Mouse (Mus musculus) 3134 (cell line): ENCODE measurements around the gene 4931428F04Rik.

Experiments used
- DNase-seq: peaks from one replicate; pipeline ENCODE4 v3.0.0-alpha.2; 2011; ENCODE audit warnings: low spot score; ENCODE audit not compliant: insufficient read length; ENCODE audit errors: extremely low read depth

4931428F04Rik gene

GRCm38 (mm10) chr8:105288958-105289732 is 519 bp downstream of the 4931428F04Rik start:
- peak; percentile 95 for DNase-seq

DNA sequence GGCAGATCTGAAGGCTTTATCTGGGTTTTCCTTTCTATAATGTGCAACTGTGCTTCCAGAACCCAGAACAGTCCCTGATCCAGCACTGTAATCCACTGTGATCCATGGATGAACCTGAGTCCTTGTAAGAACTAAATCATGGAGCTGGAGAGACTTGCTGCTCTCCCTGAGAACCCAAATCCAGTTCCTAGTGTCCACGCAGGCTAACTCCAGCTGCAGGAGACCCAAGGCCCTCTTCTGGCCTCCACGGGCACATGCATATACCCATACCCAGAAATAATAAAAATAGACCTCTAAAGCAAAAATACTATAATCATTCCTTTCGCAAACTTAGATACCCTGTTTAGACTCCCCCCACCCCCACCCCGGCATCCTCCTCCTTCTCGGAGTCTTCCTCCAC is 1.4 kb downstream of the 4931428F04Rik start:
- DNase-seq = no peak

DNA sequence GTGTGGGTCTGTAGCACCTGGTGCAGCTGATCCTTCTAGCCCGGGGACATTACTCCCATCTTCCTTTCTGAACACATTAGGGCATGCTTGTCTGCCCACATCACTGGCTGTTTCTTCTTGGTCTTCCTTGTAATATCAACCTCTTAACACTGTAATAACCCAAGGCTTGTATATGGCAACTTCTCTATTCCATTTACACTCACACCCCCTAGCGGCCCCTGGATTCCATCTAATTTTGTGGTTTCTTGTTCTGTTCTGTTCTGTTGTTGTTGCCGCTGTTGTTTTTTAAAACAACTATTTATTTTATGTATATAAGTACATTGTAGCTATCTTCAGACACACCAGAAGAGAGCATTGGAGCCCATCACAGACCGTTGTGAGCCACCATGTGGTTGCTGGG is 2.8 kb downstream of the 4931428F04Rik start:
- no peak for DNase-seq

GRCm38 (mm10) chr8:105285514-105285913 is 4.2 kb downstream of the 4931428F04Rik start:
- DNase-seq = no peak

DNA sequence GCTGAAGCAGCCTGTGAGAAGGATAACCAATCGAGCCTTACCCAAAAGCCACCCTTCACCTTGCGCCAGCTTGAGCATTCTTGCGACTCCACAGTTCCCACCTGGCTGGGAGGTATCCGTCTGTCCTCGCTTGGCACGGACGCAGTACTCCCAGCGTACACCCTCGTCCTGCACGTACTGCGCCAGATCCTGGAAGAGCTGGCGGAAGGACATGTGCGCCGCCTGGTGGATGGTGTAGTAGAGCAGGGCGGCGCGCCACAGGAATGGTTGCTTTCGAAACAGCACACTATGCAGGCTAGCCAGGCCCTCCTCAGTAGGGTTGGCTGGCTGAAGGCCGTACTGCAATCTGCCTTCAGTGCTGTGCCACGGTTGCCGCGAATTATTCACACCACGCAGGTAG is 6.6 kb downstream of the 4931428F04Rik start:
- DNase-seq = no peak

GRCm38 (mm10) chr8:105282239-105282638 is 7.4 kb downstream of the 4931428F04Rik start:
- DNase-seq = no peak

DNA sequence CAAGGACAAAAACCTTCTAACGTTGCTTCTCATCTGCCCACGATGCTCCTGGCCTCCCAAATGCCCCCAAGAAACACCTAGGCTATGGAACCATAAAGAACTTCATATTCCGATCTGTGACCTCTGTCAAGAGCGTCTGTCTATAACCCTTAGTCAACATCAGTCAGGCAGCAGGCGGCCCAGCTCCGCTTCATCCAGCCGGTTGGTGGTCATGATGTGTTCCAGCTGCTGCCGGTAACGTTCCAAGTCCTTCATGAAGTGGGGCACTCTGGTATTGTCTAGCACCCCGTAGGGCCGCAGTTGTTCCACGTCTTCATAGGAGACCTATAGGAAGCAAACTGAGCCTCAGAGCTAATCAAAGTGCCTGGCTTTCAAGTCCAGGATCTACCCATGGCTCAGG is 7.8 kb downstream of the 4931428F04Rik start:
- no peak for DNase-seq

- no peak for DNase-seq
Measured at GRCm38 (mm10) chr8:105280567-105280966, 9.1 kb downstream of the 4931428F04Rik start.

DNA sequence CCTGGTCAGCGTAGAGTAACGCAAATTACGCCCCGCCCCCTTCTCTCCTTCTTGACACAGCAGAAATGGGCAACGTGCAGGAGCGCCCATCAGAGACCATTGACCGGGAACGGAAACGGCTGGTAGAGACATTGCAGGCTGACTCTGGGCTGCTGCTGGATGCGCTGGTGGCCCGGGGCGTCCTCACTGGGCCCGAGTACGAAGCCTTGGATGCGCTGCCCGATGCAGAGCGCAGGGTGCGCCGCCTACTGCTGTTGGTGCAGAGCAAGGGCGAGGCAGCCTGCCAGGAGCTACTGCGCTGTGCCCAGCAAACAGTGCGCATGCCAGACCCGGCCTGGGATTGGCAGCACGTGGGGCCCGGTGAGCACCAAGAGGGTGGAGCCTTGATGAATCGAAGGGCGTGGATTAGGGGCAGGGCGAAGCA is 10.7 kb downstream of the 4931428F04Rik start:
- DNase-seq = no peak

GRCm38 (mm10) chr8:105276292-105277120 is 13.2 kb downstream of the 4931428F04Rik start:
- DNase-seq = no peak

GRCm38 (mm10) chr8:105275840-105276239 is 13.8 kb downstream of the 4931428F04Rik start, which contains the start of gene Nol3:
Nol3 (plus strand) TSS chr8:105276140.
- DNase-seq = no peak

GRCm38 (mm10) chr8:105275387-105275786 is 14.3 kb downstream of the 4931428F04Rik start:
- no peak for DNase-seq

DNA sequence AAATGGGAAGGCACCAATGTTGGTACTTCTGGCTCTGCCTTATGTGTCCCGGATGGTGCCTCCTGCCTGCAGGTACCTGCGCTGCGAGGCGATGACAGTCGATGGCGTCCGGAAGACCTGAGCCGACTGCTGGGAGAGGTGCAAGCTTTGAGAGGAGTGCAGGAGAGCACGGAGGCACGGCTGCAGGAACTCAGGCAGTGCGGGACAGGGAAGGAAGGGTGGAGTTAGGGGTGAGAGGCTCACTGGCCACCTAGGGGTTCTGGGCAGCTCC is 18.8 kb downstream of the 4931428F04Rik start:
- DNase-seq = no peak

GRCm38 (mm10) chr8:105270101-105270915 is 19.4 kb downstream of the 4931428F04Rik start:
- no peak for DNase-seq

GRCm38 (mm10) chr8:105269461-105269947 is 20.2 kb downstream of the 4931428F04Rik start, which contains the start of gene Hsf4:
Hsf4 (plus strand) TSS chr8:105269801.
- DNase-seq = no peak

- DNase-seq = no peak
Measured at GRCm38 (mm10) chr8:105269075-105269458, 20.6 kb downstream of the 4931428F04Rik start.

DNA sequence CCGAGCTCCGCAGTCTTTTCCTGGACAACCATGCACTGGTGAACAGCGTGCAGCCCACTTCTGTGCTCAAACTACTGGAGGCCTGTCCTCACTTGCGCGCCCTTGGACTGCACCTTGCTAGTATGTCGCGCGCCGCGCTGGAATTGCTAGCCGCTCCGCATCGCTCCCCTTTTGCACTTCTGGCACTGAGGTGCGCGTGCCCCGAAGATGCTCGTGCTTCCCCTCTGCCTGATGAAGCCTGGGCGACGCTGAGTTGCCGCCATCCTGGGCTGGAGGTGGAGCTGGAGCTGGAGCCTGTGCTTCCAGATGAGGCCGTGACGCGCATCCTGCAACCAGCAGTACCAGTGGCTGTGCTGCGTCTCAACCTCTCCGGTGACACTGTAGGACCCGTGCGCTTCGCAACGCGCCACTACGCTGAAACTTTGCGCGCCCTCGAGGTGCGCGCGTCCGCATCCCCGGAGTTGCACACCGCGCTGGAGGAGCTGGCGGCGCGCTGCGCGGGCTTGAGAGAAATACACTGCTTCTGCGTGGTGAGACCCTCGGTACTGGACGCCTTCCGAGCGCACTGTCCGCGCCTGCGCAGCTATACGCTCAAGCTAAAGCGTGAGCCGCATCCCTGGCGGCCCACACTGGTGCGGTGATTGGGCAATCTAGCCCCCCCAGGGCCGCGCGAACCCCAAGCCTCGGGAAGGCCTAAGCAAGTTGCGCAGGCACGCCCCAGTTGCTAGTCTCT is 21.2 kb downstream of the 4931428F04Rik start:
- no peak for DNase-seq

- DNase-seq = no peak
Measured at GRCm38 (mm10) chr8:105266775-105267174, 22.9 kb downstream of the 4931428F04Rik start.

- DNase-seq = peak; percentile 55
Measured at GRCm38 (mm10) chr8:105265128-105265527, 24.5 kb downstream of the 4931428F04Rik start.
